Mouse (Mus musculus) embryo, embryonic 11 days (tissue): Measurements from ENCODE around the gene Atxn1l.

ENCODE experiments used
- DNase-seq: peaks from one replicate; pipeline ENCODE4 v3.0.0-alpha.2; 2015

Atxn1l gene

GRCm38 (mm10) chr8:109725106-109725505 lies 12.4 kb downstream of the Atxn1l start:
- no peak for DNase-seq

GRCm38 (mm10) chr8:109714961-109715360 lies 22.6 kb downstream of the Atxn1l start:
- no peak for DNase-seq

GRCm38 (mm10) chr8:109712521-109712920 lies 25.0 kb downstream of the Atxn1l start:
- DNase-seq, result no peak

GRCm38 (mm10) chr8:109707921-109708320 lies 29.6 kb downstream of the Atxn1l start:
- DNase-seq, result no peak

GRCm38 (mm10) chr8:109706874-109707237 lies 30.7 kb downstream of the Atxn1l start:
- DNase-seq, result peak; percentile 82

GRCm38 (mm10) chr8:109706076-109706873 lies 31.3 kb downstream of the Atxn1l start:
- DNase-seq, result peak; percentile 43

- peak; percentile 99 for DNase-seq
Measured at GRCm38 (mm10) chr8:109705320-109706075, 32.0 kb downstream of the Atxn1l start, which contains the start of gene Zfp821. TSS of gene Zfp821 (plus strand) at chr8:109705546.

- no peak for DNase-seq
Measured at GRCm38 (mm10) chr8:109704565-109705319, 32.8 kb downstream of the Atxn1l start.

- no peak for DNase-seq
Measured at GRCm38 (mm10) chr8:109698477-109698876, 39.1 kb downstream of the Atxn1l start.

GRCm38 (mm10) chr8:109697754-109698153 lies 39.8 kb downstream of the Atxn1l start:
- no peak for DNase-seq

- no peak for DNase-seq
Measured at GRCm38 (mm10) chr8:109694154-109694553, 43.4 kb downstream of the Atxn1l start.

- DNase-seq, result peak; percentile 100
Measured at GRCm38 (mm10) chr8:109693146-109693900, 44.2 kb downstream of the Atxn1l start, which contains the start of gene Ist1. TSS of gene Ist1 (minus strand) at chr8:109693260.

GRCm38 (mm10) chr8:109692443-109693145 lies 44.9 kb downstream of the Atxn1l start:
- DNase-seq, result peak; percentile 59

- peak; percentile 49 for DNase-seq
Measured at GRCm38 (mm10) chr8:109691769-109692168, 45.8 kb downstream of the Atxn1l start.

- no peak for DNase-seq
Measured at GRCm38 (mm10) chr8:109687248-109687647, 50.3 kb downstream of the Atxn1l start.

GRCm38 (mm10) chr8:109682120-109682519 lies 55.4 kb downstream of the Atxn1l start:
- DNase-seq, result no peak

- no peak for DNase-seq
Measured at GRCm38 (mm10) chr8:109681535-109681934, 56.0 kb downstream of the Atxn1l start.
